Mouse (Mus musculus): Measurements from ENCODE around the gene Thsd4.

DNA sequence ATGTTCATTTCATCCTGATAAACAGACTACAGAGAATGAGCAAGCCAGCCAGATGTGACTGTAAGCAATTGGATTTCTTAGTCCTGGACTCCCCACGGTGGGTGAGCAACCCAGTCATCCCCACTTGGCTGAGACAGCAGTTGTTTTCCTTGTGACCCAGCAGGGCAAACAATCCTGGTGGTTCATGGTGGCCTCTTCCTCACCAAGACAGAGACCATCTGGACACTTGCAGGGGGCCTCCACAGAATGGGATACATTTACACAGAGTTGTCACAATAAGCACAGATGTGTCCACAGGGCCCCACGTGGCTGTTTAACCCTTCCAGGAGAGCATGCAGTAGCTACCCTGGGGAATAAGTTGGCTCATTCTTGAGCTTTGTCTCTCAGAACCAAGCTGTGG, 123.8 kb downstream of the Thsd4 start:
- no peak for TF ChIP-seq CTCF (IDR thresholded peaks at IDR 0.05; ENCODE audit: extremely low read depth, insufficient read depth, low read length)
- no peak for TF ChIP-seq POLR2A (IDR thresholded peaks at IDR 0.05; ENCODE audit: extremely low read depth, insufficient read depth, low read length)

All from cortical plate, adult 2 months (tissue).